Mouse (Mus musculus): ENCODE measurements around the gene Ifnb1. TPM values are rescaled to one million over a fixed set of nuclear protein-coding genes. Genes with fewer than 3 reads are reported as not detected.
"Not testable (repeated sequence)": the region's sequence is repeated elsewhere in the genome, so short reads cannot be mapped to it uniquely, and the experiment has no call there.

Ifnb1 gene
- polyA plus RNA-seq (2014; fragmentation: Nextera tagmentation; extraction: Ambion mirVana), result not detected in 2 replicates

GRCm38 (mm10) chr4:88522674-88523073 is at the start of gene Ifnb1:
Gene Ifnb1, minus strand, starts transcription at chr4:88522774.
- H3K36me3 ChIP-seq (ENCODE audit: control insufficient read depth, insufficient read depth, low read length), result no peaks in the 10 kb centered on the region
- no peak within 1 kb of the TSS for H3K4me3 ChIP-seq (ENCODE audit: control insufficient read depth in 1 of 2, insufficient read depth in 1 of 2, low read depth in 1 of 2, low read length in 2 of 2)
- no peak within 1 kb of the TSS for H3K9ac ChIP-seq (ENCODE audit: low read length)
- no peaks in the 10 kb centered on the region for H3K4me1 ChIP-seq (ENCODE audit: control insufficient read depth in 2 of 2, insufficient read depth in 2 of 2, low read length in 2 of 2)
- no peak for ATAC-seq (ENCODE audit: insufficient number of reproducible peaks, insufficient read depth, low FRiP score, low read depth)
- no peak within 1 kb of the TSS for H3K4me2 ChIP-seq (ENCODE audit: low read length)
- H3K27me3 ChIP-seq (ENCODE audit: control insufficient read depth, insufficient read depth, low read length), result no peaks in the 10 kb centered on the region
- no peak within 1 kb of the TSS for H3K27ac ChIP-seq (replicated peaks in 1 of 2; ENCODE audit: control insufficient read depth in 1 of 2, insufficient read depth in 1 of 2, low read depth in 2 of 2, low read length in 2 of 2)
- H3K9me3 ChIP-seq (ENCODE audit: control insufficient read depth, low read length), result no peaks in the 10 kb centered on the region
- 82% methylated on average over 4 of the region's 4 CpGs for WGBS

- no peak within 1 kb of the TSS for H3K9ac ChIP-seq (ENCODE audit: low read length)
- no peaks in the 10 kb centered on the region for H3K36me3 ChIP-seq (ENCODE audit: control insufficient read depth, insufficient read depth, low read length)
- no peaks in the 10 kb centered on the region for H3K4me1 ChIP-seq (ENCODE audit: control insufficient read depth in 2 of 2, insufficient read depth in 2 of 2, low read length in 2 of 2)
- ATAC-seq (ENCODE audit: insufficient number of reproducible peaks, insufficient read depth, low FRiP score, low read depth), result no peak
- 93% methylated on average over 1 of the region's 1 CpGs for WGBS
- H3K4me2 ChIP-seq (ENCODE audit: low read length), result no peak within 1 kb of the TSS
- no peaks in the 10 kb centered on the region for H3K9me3 ChIP-seq (ENCODE audit: control insufficient read depth, low read length)
- H3K4me3 ChIP-seq (ENCODE audit: control insufficient read depth in 1 of 2, insufficient read depth in 1 of 2, low read depth in 1 of 2, low read length in 2 of 2), result no peak within 1 kb of the TSS
- H3K27me3 ChIP-seq (ENCODE audit: control insufficient read depth, insufficient read depth, low read length), result no peaks in the 10 kb centered on the region
- H3K27ac ChIP-seq (replicated peaks in 1 of 2; ENCODE audit: control insufficient read depth in 1 of 2, insufficient read depth in 1 of 2, low read depth in 2 of 2, low read length in 2 of 2), result no peak within 1 kb of the TSS
Observed at GRCm38 (mm10) chr4:88571698-88572097, 49.1 kb upstream of the Ifnb1 start, which contains the start of gene Ifna14. Gene Ifna14, minus strand, starts transcription at chr4:88571798.

DNA sequence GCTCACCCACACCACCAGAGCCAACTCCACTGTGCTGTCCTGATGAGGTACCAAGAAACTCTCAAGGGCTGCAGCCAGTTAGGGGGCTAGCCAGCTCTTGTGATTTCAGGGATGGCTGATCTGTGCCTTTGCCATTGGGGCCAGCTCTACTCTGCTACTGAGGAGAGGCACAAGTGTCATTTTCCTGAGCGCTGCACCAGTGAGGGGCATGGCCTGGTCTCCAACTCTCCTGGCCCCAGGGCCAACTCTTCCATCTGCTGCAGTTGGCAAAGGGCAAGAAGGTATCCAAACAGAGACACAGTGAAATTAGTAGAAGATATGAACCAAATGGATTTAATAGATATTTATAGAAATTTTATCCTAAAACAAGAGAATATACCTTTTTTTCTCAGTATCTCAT is 39.2 kb upstream of the Ifnb1 start:
- 95% methylated on average over 1 of the region's 1 CpGs for WGBS
- Histone ChIP-seq H3K4me3 (ENCODE audit: control insufficient read depth in 1 of 2, insufficient read depth in 1 of 2, low read depth in 1 of 2, low read length in 2 of 2) (no peak overlapping the region), H3K27me3 (ENCODE audit: control insufficient read depth, insufficient read depth, low read length) (no peaks in the 10 kb centered on the region), H3K9ac (ENCODE audit: low read length) (no peak overlapping the region), H3K4me2 (ENCODE audit: low read length) (no peak overlapping the region), H3K36me3 (ENCODE audit: control insufficient read depth, insufficient read depth, low read length) (no peaks in the 10 kb centered on the region), H3K27ac (replicated peaks in 1 of 2; ENCODE audit: control insufficient read depth in 1 of 2, insufficient read depth in 1 of 2, low read depth in 2 of 2, low read length in 2 of 2) (no peak overlapping the region), H3K4me1 (ENCODE audit: control insufficient read depth in 2 of 2, insufficient read depth in 2 of 2, low read length in 2 of 2) (no peaks in the 10 kb centered on the region), H3K9me3 (ENCODE audit: control insufficient read depth, low read length) (no peaks in the 10 kb centered on the region)
- no peak for ATAC-seq (ENCODE audit: insufficient number of reproducible peaks, insufficient read depth, low FRiP score, low read depth)

DNA sequence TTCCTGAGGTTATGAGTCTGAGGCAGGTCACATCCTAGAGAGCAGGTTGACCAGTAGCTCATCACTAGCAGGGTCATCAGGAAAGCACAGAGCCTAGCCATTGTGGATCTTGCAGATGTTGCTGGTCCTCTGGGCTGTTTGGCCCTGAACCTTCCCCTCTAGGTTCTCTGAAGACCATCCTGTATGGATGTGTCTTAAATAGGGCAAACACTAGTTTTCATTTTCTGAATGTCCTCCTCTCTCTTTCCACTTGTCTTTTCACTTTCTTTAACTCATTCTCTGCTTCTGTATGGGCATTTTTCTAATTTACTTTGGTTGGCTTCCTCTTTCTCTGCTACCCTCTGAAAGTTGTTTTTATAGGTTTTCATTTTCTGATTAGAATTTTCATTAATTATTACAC is 35.6 kb upstream of the Ifnb1 start, which contains the start of gene Ifna15:
Gene Ifna15 (minus strand): TSS at position 101 of the 400 bp plus-strand sequence.
- not testable (repeated sequence) for H3K27me3 ChIP-seq (ENCODE audit: control insufficient read depth, insufficient read depth, low read length); H3K27ac ChIP-seq (replicated peaks in 1 of 2; ENCODE audit: control insufficient read depth in 1 of 2, insufficient read depth in 1 of 2, low read depth in 2 of 2, low read length in 2 of 2); H3K9me3 ChIP-seq (ENCODE audit: control insufficient read depth, low read length); H3K4me2 ChIP-seq (ENCODE audit: low read length); H3K36me3 ChIP-seq (ENCODE audit: control insufficient read depth, insufficient read depth, low read length); ATAC-seq (ENCODE audit: insufficient number of reproducible peaks, insufficient read depth, low FRiP score, low read depth); H3K9ac ChIP-seq (ENCODE audit: low read length); H3K4me1 ChIP-seq (ENCODE audit: control insufficient read depth in 2 of 2, insufficient read depth in 2 of 2, low read length in 2 of 2); H3K4me3 ChIP-seq (ENCODE audit: control insufficient read depth in 1 of 2, insufficient read depth in 1 of 2, low read depth in 1 of 2, low read length in 2 of 2)

DNA sequence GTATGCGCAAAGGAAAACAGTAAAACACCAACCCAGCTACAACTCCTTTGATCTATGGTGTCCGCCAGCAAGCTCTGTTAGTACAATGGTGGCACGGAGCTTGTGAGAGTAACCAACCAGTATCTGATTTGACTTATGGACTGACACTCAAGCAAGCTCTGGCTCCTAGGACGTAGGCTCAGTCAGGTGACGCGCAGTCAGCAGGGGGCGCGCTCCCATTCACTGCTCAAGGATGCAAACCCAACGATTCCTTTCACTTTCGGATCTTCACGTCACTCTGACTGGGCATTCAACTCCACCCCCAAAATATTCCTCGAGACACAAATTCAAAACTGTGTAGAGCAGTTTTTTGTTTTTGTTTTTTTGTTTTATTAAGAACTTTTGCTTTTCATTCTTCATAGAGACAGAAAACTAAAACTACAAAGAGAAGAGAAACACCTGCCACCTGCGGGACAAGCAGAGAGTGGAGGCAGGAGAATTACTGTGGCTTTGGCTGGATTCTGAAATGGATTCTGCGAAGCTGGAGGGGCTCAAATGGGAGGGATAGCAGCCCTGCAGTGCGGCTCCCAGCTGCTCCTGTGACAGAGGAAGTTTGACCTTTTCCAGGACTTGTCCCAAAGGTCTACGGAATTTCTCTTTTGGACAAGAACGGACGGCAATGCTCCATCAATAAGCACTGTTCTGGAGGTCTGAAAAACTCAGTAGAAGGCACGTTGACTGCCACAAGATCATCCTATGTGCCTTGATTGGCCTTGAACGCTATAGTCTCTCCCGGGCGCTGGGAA is 27.8 kb upstream of the Ifnb1 start:
- Histone ChIP-seq H3K4me3 (ENCODE audit: control insufficient read depth in 1 of 2, insufficient read depth in 1 of 2, low read depth in 1 of 2, low read length in 2 of 2) (peak overlapping the region; percentile 40 to 49), H3K4me2 (ENCODE audit: low read length) (peak overlapping the region; percentile 82), H3K27me3 (ENCODE audit: control insufficient read depth, insufficient read depth, low read length) (no peaks in the 10 kb centered on the region), H3K36me3 (ENCODE audit: control insufficient read depth, insufficient read depth, low read length) (no peaks in the 10 kb centered on the region), H3K27ac (replicated peaks in 1 of 2; ENCODE audit: control insufficient read depth in 1 of 2, insufficient read depth in 1 of 2, low read depth in 2 of 2, low read length in 2 of 2) (no peak overlapping the region), H3K9me3 (ENCODE audit: control insufficient read depth, low read length) (no peaks in the 10 kb centered on the region), H3K9ac (ENCODE audit: low read length) (peak overlapping the region; percentile 64), H3K4me1 (ENCODE audit: control insufficient read depth in 2 of 2, insufficient read depth in 2 of 2, low read length in 2 of 2) (peaks cover 0 to 3% of the 10 kb centered on the region in 2 experiments; a peak in 2 of 4 replicates)
- 26% methylated on average over 22 of the region's 22 CpGs for WGBS
- 0 out of 2 replicates have a peak, but pooled peaks have one; percentile 39 for ATAC-seq (ENCODE audit: insufficient number of reproducible peaks, insufficient read depth, low FRiP score, low read depth)

DNA sequence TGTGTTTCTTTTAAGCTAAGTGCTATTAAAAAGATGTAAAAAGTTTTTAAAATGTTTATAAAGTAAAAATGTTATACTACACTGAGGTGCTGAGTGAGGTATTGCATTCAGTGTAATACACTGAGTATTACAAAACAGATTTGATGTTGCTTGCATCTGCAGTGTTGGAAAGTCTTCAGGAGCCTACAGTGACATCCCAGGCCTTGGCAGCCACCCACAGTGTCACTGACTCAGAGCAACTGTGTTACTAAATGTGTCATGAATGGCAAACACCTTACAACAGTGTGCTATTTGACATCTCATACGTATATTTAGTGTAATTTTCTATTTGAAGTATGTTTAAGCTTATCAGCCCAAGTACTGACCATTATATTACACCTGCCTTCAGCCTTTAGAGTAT is 25.4 kb upstream of the Ifnb1 start:
- H3K9me3 ChIP-seq (ENCODE audit: control insufficient read depth, low read length), result no peaks in the 10 kb centered on the region
- no peak overlapping the region for H3K9ac ChIP-seq (ENCODE audit: low read length)
- H3K27ac ChIP-seq (replicated peaks in 1 of 2; ENCODE audit: control insufficient read depth in 1 of 2, insufficient read depth in 1 of 2, low read depth in 2 of 2, low read length in 2 of 2), result no peak overlapping the region
- 79% methylated on average over 1 of the region's 1 CpGs for WGBS
- no peaks in the 10 kb centered on the region for H3K27me3 ChIP-seq (ENCODE audit: control insufficient read depth, insufficient read depth, low read length)
- no peak for ATAC-seq (ENCODE audit: insufficient number of reproducible peaks, insufficient read depth, low FRiP score, low read depth)
- H3K4me2 ChIP-seq (ENCODE audit: low read length), result no peak overlapping the region
- no peak overlapping the region for H3K4me3 ChIP-seq (ENCODE audit: control insufficient read depth in 1 of 2, insufficient read depth in 1 of 2, low read depth in 1 of 2, low read length in 2 of 2)
- peaks cover 0 to 3% of the 10 kb centered on the region in 2 experiments; a peak in 2 of 4 replicates for H3K4me1 ChIP-seq (ENCODE audit: control insufficient read depth in 2 of 2, insufficient read depth in 2 of 2, low read length in 2 of 2)
- H3K36me3 ChIP-seq (ENCODE audit: control insufficient read depth, insufficient read depth, low read length), result no peaks in the 10 kb centered on the region

DNA sequence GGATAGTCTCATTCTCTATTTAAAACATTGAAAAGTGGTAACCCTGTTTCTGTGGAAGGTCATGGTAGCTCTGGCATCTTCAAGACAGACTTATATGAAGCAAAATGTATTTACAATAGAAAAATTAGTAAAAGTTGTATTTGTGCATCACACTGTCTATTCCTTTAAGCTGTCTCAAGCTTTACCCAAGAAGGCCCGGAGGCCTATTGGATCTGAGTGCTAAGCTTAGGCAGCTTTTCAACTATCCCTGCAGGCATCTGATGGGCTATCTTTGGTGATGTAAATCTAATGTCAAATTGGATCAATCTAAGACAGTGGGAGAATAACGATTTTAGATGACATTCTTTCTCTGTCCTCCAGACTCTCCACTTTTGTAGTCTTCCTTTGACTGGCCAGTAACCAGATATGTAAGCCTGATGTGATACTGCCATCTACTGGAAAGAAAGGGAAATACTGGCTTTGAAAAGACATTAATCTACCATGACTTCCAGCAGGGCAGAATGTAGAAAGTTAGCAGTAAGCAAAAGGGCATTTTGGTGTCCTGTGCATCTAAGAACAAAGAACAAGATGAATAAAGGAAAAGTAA is 21.2 kb upstream of the Ifnb1 start:
- H3K27ac ChIP-seq (replicated peaks in 1 of 2; ENCODE audit: control insufficient read depth in 1 of 2, insufficient read depth in 1 of 2, low read depth in 2 of 2, low read length in 2 of 2), result no peak overlapping the region
- ATAC-seq (ENCODE audit: insufficient number of reproducible peaks, insufficient read depth, low FRiP score, low read depth), result no peak
- WGBS, result 45% methylated on average over 2 of the region's 2 CpGs

More for the DNA sequence above, 21.2 kb upstream of the Ifnb1 start:
- Histone ChIP-seq H3K4me2 (ENCODE audit: low read length) (no peak overlapping the region), H3K27me3 (ENCODE audit: control insufficient read depth, insufficient read depth, low read length) (no peaks in the 10 kb centered on the region), H3K4me1 (ENCODE audit: control insufficient read depth in 2 of 2, insufficient read depth in 2 of 2, low read length in 2 of 2) (no peaks in the 10 kb centered on the region), H3K4me3 (ENCODE audit: control insufficient read depth in 1 of 2, insufficient read depth in 1 of 2, low read depth in 1 of 2, low read length in 2 of 2) (no peak overlapping the region), H3K9me3 (ENCODE audit: control insufficient read depth, low read length) (no peaks in the 10 kb centered on the region), H3K9ac (ENCODE audit: low read length) (no peak overlapping the region), H3K36me3 (ENCODE audit: control insufficient read depth, insufficient read depth, low read length) (no peaks in the 10 kb centered on the region)
